ENCODE assay signal across 22 mouse cellular contexts in the genomic region with DNA sequence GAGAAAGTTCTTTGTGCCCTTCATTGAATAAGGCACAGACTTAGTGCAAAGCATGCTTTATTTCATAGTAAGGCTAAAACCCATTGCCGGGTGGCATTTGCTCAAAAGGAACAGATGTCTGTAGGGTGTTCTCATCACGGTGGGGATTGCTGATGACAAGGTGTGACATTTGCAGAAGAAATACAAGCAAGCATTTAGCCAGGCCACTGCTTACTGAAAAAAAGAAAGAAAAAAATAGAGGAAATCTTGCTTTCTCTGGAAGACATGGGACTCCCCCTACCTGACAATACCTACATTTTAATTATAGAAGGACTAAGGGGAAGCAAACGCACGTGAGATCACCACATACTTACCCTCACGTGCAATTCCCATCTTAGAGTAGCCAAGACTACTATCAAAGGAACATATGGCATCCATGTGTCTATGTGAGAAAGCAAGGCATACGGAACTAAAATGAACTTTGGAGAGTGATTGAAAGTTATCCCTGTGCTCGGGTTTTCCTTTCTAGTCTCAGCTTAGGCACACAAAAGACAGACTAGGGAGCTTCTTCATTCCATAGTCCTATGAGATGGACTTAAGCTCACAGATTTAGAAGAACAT. TPM values are rescaled to one million over a fixed set of nuclear protein-coding genes. Genes with fewer than 3 reads are reported as not detected.
A peak's percentile ranks its signal among the peaks of the same experiment; 100 is the strongest.
DNase-seq lines count a peak whose midpoint lies in the region; ATAC-seq lines count a peak whose summit lies in the region.
"Had no signal": no experiment of that assay in that cellular context is flagged by ENCODE, and none has a peak within 500 bp of the region (broad histone marks: within the 10 kb centered on the region; RNA-seq: fewer than 3 reads in every experiment).

No protein-coding gene starts in this region.

- H3K27me3 ChIP-seq in embryonic facial prominence, embryonic 11.5 days (ENCODE audit: control insufficient read depth, insufficient read depth, low read length): no peaks in the 10 kb centered on the region
- H3K27me3 ChIP-seq in embryonic facial prominence, embryonic 10.5 days (replicated peaks; ENCODE audit: low read depth, poor library complexity, severe bottlenecking): no peaks in the 10 kb centered on the region
- H3K27me3 ChIP-seq in forebrain, embryonic 15.5 days: no peaks in the 10 kb centered on the region
- no peaks in the 10 kb centered on the region for H3K27me3 ChIP-seq in liver, embryonic 12.5 days (replicated peaks)
- H3K27me3 ChIP-seq: embryonic facial prominence, embryonic 12.5 days; neural tube, embryonic 12.5 days had no signal

- WGBS in embryonic facial prominence, embryonic 11.5 days: 43% methylated on average over 7 of the region's 7 CpGs
- WGBS in embryonic facial prominence, embryonic 10.5 days: 64% methylated on average over 7 of the region's 7 CpGs
- 23% methylated on average over 7 of the region's 7 CpGs for WGBS in forebrain, embryonic 15.5 days
- 68% methylated on average over 7 of the region's 7 CpGs for WGBS in liver, embryonic 12.5 days (ENCODE audit: insufficient replicate concordance)

- H3K27ac ChIP-seq in embryonic facial prominence, embryonic 11.5 days (replicated peaks; ENCODE audit: low read depth, low read length): no peak overlapping the region
- H3K27ac ChIP-seq in embryonic facial prominence, embryonic 10.5 days (replicated peaks): no peak overlapping the region
- peak overlapping the region; percentile 66 for H3K27ac ChIP-seq in forebrain, embryonic 15.5 days (replicated peaks)
- no peak overlapping the region for H3K27ac ChIP-seq in liver, embryonic 12.5 days
- H3K27ac ChIP-seq: embryonic facial prominence, embryonic 12.5 days; heart, embryonic 10.5 days; hindbrain, embryonic 14.5 days; kidney, postnatal 0 days; neural tube, embryonic 12.5 days had no signal

- no peak for ATAC-seq in embryonic facial prominence, embryonic 11.5 days (replicated peaks; ENCODE audit: insufficient number of reproducible peaks, low FRiP score, low TSS enrichment, low read depth)
- peak; percentile 94 for ATAC-seq in forebrain, embryonic 15.5 days (replicated peaks)
- ATAC-seq in liver, embryonic 12.5 days: no peak
- ATAC-seq: activated CD4-positive, CD25-positive, alpha-beta regulatory T cell, adult 4 months; intestine, postnatal 0 days had no signal

- no peak overlapping the region for H3K9ac ChIP-seq in embryonic facial prominence, embryonic 11.5 days (replicated peaks; ENCODE audit: low read length)
- no peak overlapping the region for H3K9ac ChIP-seq in forebrain, embryonic 15.5 days (replicated peaks)
- H3K9ac ChIP-seq in liver, embryonic 12.5 days: no peak overlapping the region
- H3K9ac ChIP-seq: embryonic facial prominence, embryonic 12.5 days; hindbrain, embryonic 14.5 days; neural tube, embryonic 12.5 days had no signal

- H3K4me1 ChIP-seq in embryonic facial prominence, embryonic 11.5 days (ENCODE audit: control insufficient read depth, insufficient read depth, low read length): no peaks in the 10 kb centered on the region
- peaks cover 23% of the 10 kb centered on the region for H3K4me1 ChIP-seq in embryonic facial prominence, embryonic 10.5 days
- peaks cover 21% of the 10 kb centered on the region for H3K4me1 ChIP-seq in forebrain, embryonic 15.5 days
- H3K4me1 ChIP-seq in liver, embryonic 12.5 days: no peaks in the 10 kb centered on the region
- H3K4me1 ChIP-seq: embryonic facial prominence, embryonic 12.5 days; heart, embryonic 10.5 days; neural tube, embryonic 12.5 days had no signal

- H3K4me3 ChIP-seq in embryonic facial prominence, embryonic 11.5 days (ENCODE audit: low read depth, low read length): no peak overlapping the region
- H3K4me3 ChIP-seq in embryonic facial prominence, embryonic 10.5 days: no peak overlapping the region
- H3K4me3 ChIP-seq in forebrain, embryonic 15.5 days: no peak overlapping the region
- no peak overlapping the region for H3K4me3 ChIP-seq in liver, embryonic 12.5 days
- H3K4me3 ChIP-seq: embryonic facial prominence, embryonic 12.5 days; heart, embryonic 10.5 days; neural tube, embryonic 12.5 days had no signal

- no peaks in the 10 kb centered on the region for H3K36me3 ChIP-seq in embryonic facial prominence, embryonic 11.5 days (replicated peaks; ENCODE audit: control insufficient read depth, insufficient read depth, low read depth, low read length)
- no peaks in the 10 kb centered on the region for H3K36me3 ChIP-seq in embryonic facial prominence, embryonic 10.5 days (replicated peaks)
- no peaks in the 10 kb centered on the region for H3K36me3 ChIP-seq in forebrain, embryonic 15.5 days
- H3K36me3 ChIP-seq in liver, embryonic 12.5 days: no peaks in the 10 kb centered on the region
- H3K36me3 ChIP-seq: embryonic facial prominence, embryonic 12.5 days; heart, embryonic 10.5 days; neural tube, embryonic 12.5 days had no signal

- DNase-seq in embryonic facial prominence, embryonic 11.5 days (ENCODE audit: low spot score): peak; percentile 39
- no peak for DNase-seq in embryonic facial prominence, embryonic 10.5 days (ENCODE audit: low spot score)
- DNase-seq in right cerebral cortex, adult 2 months (ENCODE audit: low spot score in 2 of 2): peak; percentile 47 to 53
- DNase-seq in right cerebral cortex, postnatal 14 days: no peak
- DNase-seq in telencephalon, adult 2 months (ENCODE audit: low read depth, low spot score): peak; percentile 56
- DNase-seq in heart, adult 11 months: no peak
- DNase-seq: adrenal gland, postnatal 25 days; gastrocnemius, postnatal 36 days; heart, postnatal 10 days; lung, adult 2 months; lung, postnatal 36 days; spleen, adult 18-20 months; thymus, adult 2 months had no signal

- H3K4me2 ChIP-seq in embryonic facial prominence, embryonic 11.5 days (ENCODE audit: low read depth, low read length): no peak overlapping the region
- H3K4me2 ChIP-seq in forebrain, embryonic 15.5 days (replicated peaks): no peak overlapping the region
- H3K4me2 ChIP-seq in liver, embryonic 12.5 days: no peak overlapping the region
- H3K4me2 ChIP-seq: embryonic facial prominence, embryonic 12.5 days; hindbrain, embryonic 14.5 days; neural tube, embryonic 12.5 days had no signal

- H3K9me3 ChIP-seq in embryonic facial prominence, embryonic 11.5 days (replicated peaks; ENCODE audit: control insufficient read depth, low read length): no peaks in the 10 kb centered on the region
- no peaks in the 10 kb centered on the region for H3K9me3 ChIP-seq in embryonic facial prominence, embryonic 10.5 days
- no peaks in the 10 kb centered on the region for H3K9me3 ChIP-seq in forebrain, embryonic 15.5 days
- H3K9me3 ChIP-seq in liver, embryonic 12.5 days (replicated peaks): no peaks in the 10 kb centered on the region
- H3K9me3 ChIP-seq: embryonic facial prominence, embryonic 12.5 days; heart, embryonic 10.5 days; neural tube, embryonic 12.5 days had no signal

RNA-seq across cellular contexts. Expression of a gene that starts 21.3 kb away (rescaled TPM):
- 12.0 and 13.9 TPM in 2 replicates for polyA plus RNA-seq in embryonic facial prominence, embryonic 11.5 days (2014; fragmentation: Nextera tagmentation; extraction: Ambion mirVana)
- 7.0 and 8.7 TPM in 2 replicates for polyA plus RNA-seq in embryonic facial prominence, embryonic 10.5 days (2016; fragmentation: Nextera tagmentation; extraction: Ambion mirVana)
- 12.7 and 14.6 TPM in 2 replicates for polyA plus RNA-seq in forebrain, embryonic 15.5 days (2015; fragmentation: Nextera tagmentation; extraction: Ambion mirVana)
- polyA plus RNA-seq in liver, embryonic 12.5 days (2016; fragmentation: Nextera tagmentation; extraction: Ambion mirVana): 0.39 and 0.45 TPM in 2 replicates
- polyA plus RNA-seq: activated CD4-positive, CD25-positive, alpha-beta regulatory T cell, adult 4 months had no signal

Comparison
In these comparisons a context has a peak if more than half of its experiments do, and no peak if none do; other contexts are left out.
1. DNase-seq: peak in embryonic facial prominence, embryonic 11.5 days (single experiment), right cerebral cortex, adult 2 months (2 of 2) and telencephalon, adult 2 months (single experiment); none in embryonic facial prominence, embryonic 10.5 days (single experiment), right cerebral cortex, postnatal 14 days (single experiment) and heart, adult 11 months (single experiment).